Mouse (Mus musculus) layer of hippocampus, postnatal 36 days (tissue): Measurements from ENCODE around the gene Mllt10. TPM values are rescaled to one million over a fixed set of nuclear protein-coding genes. Genes with fewer than 3 reads are reported as not detected.

Experiments used
- DNase-seq, 2 experiments: peaks; one replicate each; pipeline ENCODE4 v3.0.0; 2022
- microRNA-seq, 2 experiments: library from miRNA; unstranded; fragments of <30 nt; microRNA quantifications; one replicate each; pipeline ENCODE4 v1.2.0; 2021
- total RNA-seq, 2 experiments: library from RNA; stranded (reverse); gene quantifications; 2 replicates each; pipeline ENCODE4 v1.2.3; 2021

Gene Mllt10
- total RNA-seq, 2 experiments from 2014 or later, result 53.7 to 57.7 TPM

DNA sequence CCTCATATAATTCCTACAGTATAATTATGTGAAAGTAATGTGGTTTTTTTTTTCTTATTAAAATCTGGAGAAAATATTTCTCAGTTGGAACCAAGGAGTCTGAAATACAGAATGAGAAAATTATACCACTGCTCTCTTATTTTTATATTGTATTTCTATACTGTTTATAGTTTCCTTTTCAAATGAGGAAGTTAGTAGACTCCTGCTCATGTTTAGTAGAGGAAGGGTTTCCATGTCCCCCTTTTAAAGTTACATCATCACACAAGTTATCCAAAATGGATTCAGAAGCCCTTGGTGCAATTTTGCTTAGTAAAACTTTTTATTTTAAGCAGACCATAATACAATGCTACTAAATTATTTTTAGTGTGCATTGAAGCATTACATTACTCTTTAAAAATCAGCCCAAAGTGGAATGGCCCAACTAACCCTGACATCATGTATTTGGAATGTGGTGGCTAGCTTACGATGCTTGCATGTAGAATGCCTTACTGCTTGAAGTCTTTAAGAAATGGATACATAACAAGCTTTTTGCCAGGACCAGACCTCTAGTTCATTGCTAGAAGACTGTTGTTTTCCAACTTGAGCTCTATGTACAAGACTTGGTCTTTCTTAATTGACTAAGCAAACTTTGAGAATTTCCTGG is 146.9 kb downstream of the Mllt10 start:
- no peak for DNase-seq

DNA sequence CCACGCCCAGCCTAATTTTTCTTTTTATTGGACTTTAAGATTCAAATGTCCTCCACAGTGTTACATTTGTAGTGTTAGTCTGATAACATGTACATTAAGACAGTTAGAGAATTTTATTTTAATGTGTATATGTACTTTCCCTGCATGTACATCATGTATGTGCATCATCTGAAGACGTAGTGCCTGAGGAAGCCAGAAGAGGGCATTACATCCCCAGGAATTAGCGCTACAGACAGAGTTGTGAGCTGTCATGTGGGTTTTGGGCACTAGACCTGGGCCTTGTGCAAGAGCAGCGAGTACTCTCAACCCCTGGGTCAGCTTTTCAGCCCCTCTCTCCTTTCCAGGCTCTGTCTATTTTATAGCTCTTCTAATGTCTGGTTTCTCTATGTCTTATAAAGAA is 147.9 kb downstream of the Mllt10 start:
- no peak for DNase-seq

DNA sequence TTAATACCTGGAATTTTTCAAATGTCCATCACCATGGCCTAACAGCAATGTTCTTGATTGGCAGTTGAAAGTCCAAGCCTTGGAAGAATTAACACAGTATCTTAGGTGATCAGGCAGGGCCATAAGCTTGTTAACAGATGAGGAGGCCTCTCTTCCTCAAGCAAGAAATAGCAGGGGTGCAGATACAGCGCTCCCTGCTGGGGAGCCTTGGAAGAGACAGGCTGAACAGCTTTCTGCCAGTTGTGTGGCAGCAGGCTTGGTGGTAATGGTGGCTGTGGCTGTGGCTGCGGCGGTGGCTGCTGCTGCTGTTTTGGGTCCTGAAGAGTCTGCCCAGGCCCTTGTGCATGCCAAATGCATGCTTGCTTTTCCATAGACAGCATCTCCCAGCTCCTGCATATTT is 150.1 kb downstream of the Mllt10 start:
- peak in 1 of 2 experiments; percentile 43 for DNase-seq

DNA sequence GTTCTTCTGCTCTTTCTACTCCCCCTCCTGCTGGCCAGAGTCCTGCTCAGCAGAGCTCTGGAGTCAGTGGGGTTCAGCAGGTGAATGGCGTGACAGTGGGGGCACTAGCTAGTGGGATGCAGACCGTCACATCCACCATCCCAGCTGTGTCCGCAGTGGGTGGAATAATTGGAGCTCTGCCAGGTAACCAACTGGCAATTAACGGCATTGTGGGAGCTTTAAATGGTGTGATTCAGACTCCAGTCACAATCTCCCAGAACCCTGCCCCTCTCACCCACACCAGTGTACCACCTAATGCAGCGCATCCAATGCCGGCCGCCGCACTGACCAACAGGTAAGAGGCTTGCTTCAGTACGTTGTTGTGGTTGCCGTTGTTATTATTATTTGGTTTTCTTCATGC is 151.8 kb downstream of the Mllt10 start:
- peak; percentile 37 to 43 for DNase-seq

DNA sequence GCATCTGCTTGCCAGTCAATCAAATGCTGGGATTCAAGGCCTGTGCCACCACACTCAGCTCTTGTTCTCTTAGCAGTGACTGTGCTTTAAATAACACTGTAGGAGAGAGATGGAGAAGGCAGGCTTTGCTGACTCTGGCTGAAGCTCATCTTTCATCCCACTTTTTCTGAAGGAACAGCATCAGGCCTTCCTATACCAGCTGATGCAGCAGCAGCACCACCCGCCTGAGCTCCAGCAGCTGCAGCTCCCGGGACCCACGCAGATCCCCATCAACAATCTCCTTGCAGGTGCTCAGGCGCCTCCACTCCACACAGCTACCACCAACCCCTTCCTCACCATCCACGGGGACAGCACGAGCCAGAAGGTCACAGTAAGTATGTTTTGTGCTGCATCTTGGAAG is 153.5 kb downstream of the Mllt10 start:
- peak in 1 of 2 experiments; percentile 35 for DNase-seq

DNA sequence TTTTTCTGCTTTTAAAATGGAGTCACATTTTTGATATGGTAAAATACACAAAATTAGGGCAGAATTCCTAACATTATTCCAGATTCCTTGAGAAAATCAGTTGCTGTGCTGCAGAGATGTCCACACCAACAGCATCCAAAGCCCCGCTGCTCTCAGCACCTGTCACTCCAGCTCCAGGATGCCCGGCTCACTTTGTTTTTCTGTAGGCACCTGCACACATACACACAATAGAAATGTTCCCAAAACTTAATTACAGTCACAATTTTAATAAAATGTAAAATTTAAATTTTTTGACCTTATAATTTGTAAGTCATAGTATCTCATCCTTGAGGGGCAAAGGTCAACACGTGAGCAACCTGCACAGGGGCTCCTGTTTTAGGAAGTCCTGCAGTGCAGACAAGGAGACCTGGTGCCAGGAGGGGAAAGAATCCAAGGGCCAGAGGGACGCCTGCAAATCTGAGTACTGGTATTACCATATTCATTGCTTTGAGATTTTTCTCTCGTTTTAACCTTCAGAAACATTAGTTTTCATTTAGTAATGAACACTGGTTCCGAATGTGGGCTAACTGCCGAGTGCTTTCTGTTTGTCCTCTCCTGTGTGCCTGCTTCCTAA is 154.3 kb downstream of the Mllt10 start:
- DNase-seq, result no peak

DNA sequence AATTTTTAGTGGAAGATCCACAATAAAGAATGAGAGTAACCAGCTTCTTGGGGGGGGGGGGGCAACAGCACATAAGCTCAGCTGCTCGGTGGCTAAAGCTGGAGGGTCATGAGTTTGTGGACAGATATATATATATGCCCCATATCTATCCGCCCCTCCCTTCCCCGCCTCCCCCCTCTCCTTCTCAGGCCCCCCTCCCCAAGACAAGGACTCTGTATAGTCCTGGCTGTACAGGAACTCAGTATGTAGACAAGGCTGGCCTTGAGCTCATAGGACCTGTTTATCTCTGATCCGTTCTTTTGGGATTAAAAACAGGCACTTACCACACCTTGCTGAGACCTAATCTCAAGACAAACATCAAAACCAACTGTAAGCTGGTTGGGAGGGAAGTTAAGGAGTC is 154.9 kb downstream of the Mllt10 start:
- DNase-seq, result no peak

DNA sequence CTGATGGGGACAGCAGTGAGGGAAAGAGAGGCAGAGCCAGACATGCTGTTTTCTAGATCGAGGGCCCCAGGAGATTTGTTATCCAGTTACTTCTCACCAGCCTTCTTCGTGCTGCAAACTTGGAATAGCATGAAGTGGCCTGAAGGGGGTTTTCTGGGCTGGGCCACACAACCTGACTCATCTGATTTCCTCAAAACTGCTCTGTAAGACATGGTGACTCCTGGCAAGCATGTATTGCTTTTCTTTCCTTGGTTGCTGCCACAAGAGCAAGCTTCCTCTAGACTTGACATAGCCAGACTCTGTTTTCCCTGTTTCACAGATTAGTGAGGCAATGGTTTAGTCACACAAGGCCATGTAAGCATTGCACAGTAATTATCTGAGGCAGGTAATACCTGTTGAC is 159.0 kb downstream of the Mllt10 start:
- DNase-seq, result no peak

DNA sequence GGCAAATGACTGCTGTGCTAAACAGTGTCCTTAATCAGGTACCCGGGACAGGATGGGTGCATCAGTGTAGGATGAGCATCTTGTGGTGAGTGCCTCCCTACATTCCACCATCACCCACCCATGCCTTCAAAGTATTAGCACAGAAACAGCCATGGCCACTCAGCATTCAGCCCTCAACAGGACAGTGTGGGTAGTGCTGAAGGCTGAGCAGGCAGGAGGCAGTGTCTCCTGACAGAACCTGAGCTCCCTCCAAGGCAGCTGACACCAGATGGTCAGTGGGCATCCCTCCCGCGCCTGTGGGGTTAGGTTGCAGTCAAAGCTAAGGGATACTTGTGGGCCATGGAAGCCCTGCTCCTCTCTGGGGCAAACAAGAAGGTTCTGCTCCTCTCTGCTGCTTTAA is 162.8 kb downstream of the Mllt10 start:
- DNase-seq, result no peak

DNA sequence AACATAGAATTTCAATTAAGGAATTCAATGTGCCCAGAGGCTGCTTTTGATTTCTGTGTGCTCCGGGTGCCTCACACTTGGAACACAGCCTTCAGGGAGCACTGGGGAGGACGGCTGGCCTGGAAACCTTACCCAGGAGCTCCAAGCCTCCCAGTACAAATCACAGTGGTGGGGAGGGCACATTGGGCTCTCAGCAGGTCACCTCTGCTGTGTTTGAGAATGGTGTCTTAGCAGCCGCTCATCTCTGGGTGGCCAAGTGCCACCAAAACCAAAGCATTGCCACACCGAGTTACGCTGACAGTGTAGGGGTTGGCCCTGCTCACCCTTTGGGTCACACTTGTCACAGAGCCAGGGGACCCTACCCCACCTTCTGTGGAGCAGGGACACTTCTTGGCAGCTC is 163.5 kb downstream of the Mllt10 start:
- DNase-seq, result no peak

DNA sequence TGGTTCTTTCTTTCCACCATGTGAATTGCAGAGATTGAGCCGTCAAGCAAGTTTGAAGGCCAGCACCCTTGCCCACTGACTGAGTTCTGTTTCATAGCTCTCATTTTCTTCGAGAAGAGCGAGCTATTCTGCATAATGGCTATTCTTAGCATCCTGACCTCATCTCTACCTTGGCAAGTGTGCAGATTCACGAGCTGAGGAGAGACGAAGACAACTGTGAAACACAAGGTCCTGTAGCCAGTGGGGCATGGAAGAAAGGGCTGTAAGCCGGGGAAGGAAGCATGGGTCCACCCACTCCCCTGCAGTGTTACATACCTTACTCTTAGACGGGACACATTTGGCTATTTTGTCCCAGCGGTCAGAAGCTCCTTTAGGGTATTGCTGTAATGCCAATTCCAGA is 164.1 kb downstream of the Mllt10 start:
- no peak for DNase-seq

DNA sequence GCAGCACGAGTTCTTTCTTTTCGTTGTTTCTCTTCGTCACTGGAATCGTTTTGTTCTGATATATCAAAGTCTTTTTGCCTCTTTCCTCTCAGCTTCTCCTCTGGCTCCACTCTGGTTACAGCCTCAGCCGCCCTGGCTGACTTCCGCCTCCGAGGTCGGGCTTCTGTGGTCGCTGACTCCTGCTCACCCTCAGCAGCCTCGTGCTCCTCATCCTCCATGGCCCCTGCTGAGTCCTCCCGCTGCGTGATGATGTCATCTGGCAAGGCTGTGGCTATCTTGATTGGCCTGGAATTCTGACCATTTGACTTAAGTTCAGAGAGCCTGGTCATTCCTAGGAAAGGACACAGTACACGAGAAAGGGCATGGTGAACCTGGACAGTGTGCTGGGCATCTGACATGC is 164.5 kb downstream of the Mllt10 start:
- no peak for DNase-seq

DNA sequence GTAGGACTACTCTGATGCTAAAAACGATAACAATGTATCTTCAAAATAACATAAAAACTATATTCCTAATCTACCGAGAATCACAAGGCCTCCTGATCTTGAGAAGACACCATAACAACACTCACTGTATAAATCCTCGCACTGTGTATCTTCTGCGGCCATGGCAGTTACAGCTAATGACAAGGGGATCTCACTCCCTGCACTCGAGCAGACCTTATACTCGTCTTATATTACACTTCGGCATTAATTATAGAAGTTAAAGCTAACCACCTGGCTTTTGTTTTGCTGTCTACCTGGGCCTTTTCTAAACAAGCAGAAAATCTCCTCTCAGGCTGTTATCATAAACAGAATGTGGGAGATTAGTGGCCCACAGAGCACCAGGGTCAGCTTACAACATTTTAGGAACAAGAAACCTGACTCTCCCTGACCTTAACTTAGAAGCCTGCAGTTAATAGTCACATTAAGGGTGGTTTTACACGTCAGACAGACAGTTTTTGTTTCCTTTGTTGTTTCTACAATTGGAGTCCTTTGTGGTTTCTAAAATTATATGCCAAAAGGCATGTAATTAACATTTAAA is 173.5 kb downstream of the Mllt10 start:
- DNase-seq, result no peak

DNA sequence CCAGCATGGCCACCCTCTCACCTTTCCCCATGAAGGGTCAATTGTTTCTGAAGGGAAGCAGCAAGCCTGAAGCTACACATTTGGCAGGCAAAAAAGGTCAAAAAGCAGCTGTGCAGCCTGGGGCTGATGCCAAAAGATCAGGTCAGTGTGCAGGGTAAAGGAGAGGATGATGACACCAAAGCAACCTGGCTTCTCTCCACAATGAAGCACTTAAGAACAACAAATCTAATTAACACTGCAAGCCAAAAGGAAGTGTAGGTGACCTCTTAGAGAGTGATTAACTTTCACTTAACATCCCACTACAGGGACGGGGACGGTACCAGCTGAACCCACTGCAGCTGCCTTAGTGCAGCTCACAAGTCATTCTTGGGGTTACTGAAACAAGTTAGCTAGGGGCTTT is 174.2 kb downstream of the Mllt10 start:
- no peak for DNase-seq

DNA sequence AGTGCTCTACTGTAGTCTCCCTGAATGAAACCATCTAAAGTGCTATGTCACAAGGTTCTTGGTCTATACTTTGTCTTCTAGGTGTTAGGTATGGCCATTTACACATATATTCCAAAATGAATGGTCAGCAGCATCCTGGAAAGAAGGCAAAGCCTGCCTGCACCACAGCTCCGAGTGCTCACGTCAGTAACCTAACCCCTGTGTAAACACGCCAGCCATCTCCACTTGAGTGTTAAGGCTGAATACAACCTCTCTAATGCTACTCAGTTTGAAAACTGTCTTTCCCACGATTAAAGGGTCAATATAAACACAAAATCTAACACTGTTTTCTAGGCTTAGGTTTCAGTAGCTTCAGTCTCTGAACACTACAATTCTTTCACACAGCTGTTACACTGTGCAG is 176.1 kb downstream of the Mllt10 start:
- no peak for DNase-seq

DNA sequence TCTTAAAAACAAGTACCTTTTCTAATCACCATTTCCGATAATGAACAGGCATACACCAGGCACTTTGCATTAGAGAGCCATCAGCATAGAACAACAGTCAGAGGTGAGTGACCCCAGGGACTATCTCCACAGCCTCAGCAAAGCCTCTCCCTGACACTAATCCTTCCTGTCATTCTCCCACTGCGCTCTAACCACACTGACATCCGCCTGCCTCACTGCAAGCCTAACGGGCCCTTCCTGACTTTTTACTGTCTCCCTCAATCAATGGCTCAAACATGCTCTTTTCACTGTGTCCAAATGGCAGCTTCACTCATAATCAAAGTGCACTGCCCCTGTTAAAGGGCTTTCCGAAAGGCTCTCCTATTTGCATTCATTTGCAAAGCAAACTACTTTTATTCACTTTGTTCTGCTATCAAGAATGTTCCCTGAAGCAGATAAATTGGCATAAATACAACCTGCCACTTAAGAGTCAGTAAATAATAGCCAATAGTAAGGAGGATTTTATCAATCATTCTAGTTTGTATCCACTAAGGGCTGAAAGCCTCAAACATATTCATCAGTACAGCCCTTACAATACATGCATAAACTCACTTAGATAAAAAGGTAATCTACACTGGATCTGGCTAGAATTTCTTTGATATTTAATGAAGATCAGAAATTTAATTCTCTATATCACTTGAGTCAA is 178.0 kb downstream of the Mllt10 start:
- no peak for DNase-seq

DNA sequence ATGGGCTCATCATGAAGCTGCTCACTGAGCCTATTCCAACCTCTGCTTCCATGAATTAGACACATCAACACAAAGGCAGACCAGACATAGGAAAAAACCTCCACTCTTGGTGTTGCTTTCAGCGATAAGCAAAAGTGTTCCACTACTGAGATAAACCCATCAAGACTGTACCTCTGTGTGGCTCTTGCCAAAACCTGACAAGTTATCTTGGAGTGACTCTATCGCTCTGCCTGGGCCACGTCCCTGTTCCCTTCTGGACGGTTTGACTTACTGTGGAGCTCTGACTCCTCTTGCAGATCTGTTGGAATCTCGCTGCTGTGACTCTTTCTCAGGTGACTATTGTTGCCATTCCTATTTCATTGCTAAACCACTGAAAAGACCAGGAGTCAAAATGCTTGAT is 180.5 kb downstream of the Mllt10 start:
- DNase-seq, result no peak

DNA sequence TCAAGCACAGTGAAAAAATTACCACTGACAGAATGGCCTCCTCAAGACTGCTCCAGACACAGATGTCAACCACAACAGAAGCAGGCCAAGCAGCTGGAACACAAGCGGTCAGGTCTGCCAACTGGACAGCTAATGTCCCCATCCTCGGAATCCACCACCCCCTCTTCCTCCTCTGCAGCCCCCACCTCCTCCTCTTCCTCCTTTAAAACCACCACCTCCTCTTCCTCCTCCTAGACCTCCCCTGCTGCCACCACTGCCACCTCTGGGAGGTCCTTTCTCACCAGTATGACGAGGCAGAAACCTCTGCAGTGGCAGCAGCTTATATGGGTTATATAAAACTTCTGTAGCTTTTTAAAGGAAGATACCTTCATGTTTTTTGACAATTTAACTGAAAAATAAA is 194.2 kb downstream of the Mllt10 start:
- no peak for DNase-seq

Small RNA genes within 50 kb of the gene (microRNA-seq; reads per million reads assigned to microRNA genes)
- gene Gm23638 (0 reads per million in 2 experiments), gene Mir7655 (0.42 to 1.2 reads per million in 2 experiments)

Other genes starting within 250 kb of the Mllt10 start
- not detected for gene H2al2a, start 58.3 kb upstream of the Mllt10 start, total RNA-seq
- gene A930004D18Rik, start 17.5 kb upstream of the Mllt10 start, total RNA-seq, result 1 to 10 TPM; 3.0 to 5.6 TPM
- 10 to 100 TPM; 17.2 to 17.3 TPM for gene Skida1, start 6.2 kb upstream of the Mllt10 start, total RNA-seq